Mouse (Mus musculus): ENCODE data around the gene Them5. TPM values are rescaled to one million over a fixed set of nuclear protein-coding genes. Genes with fewer than 3 reads are reported as not detected.

The Them5 gene
- total RNA-seq, 2 experiments from 2014 or later = not detected

- intact Hi-C loops (cut with DNase I) = no loop called here
- no peak for DNase-seq (ENCODE audit: low spot score)
Measured at GRCm38 (mm10) chr3:94396851-94397250, 55.0 kb downstream of the Them5 start.

Other genes with a start within 250 kb of the Them5 start
- gene Gm10696, start 163.9 kb upstream of the Them5 start, total RNA-seq (2021) = not detected
- gene Gm5286, start 145.4 kb upstream of the Them5 start, total RNA-seq (2021) = not detected
- not detected for gene Gm4778, start 78.1 kb upstream of the Them5 start, total RNA-seq (2021)
- gene Them4, start 32.0 kb upstream of the Them5 start, total RNA-seq (2021) = 10 to 100 TPM; 17.5 TPM
- not detected for gene C2cd4d, start 20.3 kb downstream of the Them5 start, total RNA-seq (2021)
- gene Rorc, start 30.7 kb downstream of the Them5 start, total RNA-seq (2021) = 10 to 100 TPM; 22.3 to 38.7 TPM
- under 1 TPM; 0.06 to 0.08 TPM for gene Lingo4, start 56.4 kb downstream of the Them5 start, total RNA-seq (2021)
- 1 to 10 TPM; 3.2 to 3.6 TPM for gene Tdrkh, start 71.2 kb downstream of the Them5 start, total RNA-seq (2021)
- 10 to 100 TPM; 70.7 to 70.9 TPM for gene Mrpl9, start 101.2 kb downstream of the Them5 start, total RNA-seq (2021)
- not detected for gene Oaz3, start 101.8 kb downstream of the Them5 start, total RNA-seq (2021)
- gene Celf3, start 136.2 kb downstream of the Them5 start, total RNA-seq (2021) = not detected
- under 1 TPM in 1 of 2 experiments, not detected in 1; 0.75 TPM for gene Riiad1, start 138.2 kb downstream of the Them5 start, total RNA-seq (2021)
- gene Snx27, start 240.6 kb downstream of the Them5 start, total RNA-seq (2021) = 10 to 100 TPM; 26.9 to 28.0 TPM

Measured in heart, postnatal 25 days (tissue).